Mouse (Mus musculus) forebrain, postnatal 0 days (tissue): ENCODE results near the gene Iqcn. TPM values are rescaled to one million over a fixed set of nuclear protein-coding genes. Genes with fewer than 3 reads are reported as not detected.

Experiments used
- ATAC-seq: fragments of 200-750 bp; cut with Nextera tagmentation; 2 replicates; pipeline ENCODE4 v1.8.0; 2017; ENCODE audit warnings: mild to moderate bottlenecking, moderate library complexity
- DNase-seq: peaks from one replicate; pipeline ENCODE4 v3.0.0-alpha.2; 2015
- H3K27ac ChIP-seq: fragments of 300-500 bp; sonication (generic); 2 replicates; pipeline ENCODE4 v1.5.1; 2014; ENCODE audit warnings: low read depth, mild to moderate bottlenecking, antibody characterized with exemption, low read length, moderate library complexity, mixed read lengths
- H3K27me3 ChIP-seq: fragments of 300-500 bp; sonication (generic); 2 replicates; pipeline ENCODE4 v1.6.1; 2014; ENCODE audit warnings: mild to moderate bottlenecking, low read length, mixed read lengths; ENCODE audit not compliant: insufficient read depth
- H3K36me3 ChIP-seq: fragments of 300-500 bp; sonication (generic); 2 replicates; pipeline ENCODE4 v1.6.1; 2014; ENCODE audit warnings: mild to moderate bottlenecking, moderate library complexity; ENCODE audit not compliant: insufficient read depth
- H3K4me1 ChIP-seq: fragments of 300-500 bp; sonication (generic); 2 replicates; pipeline ENCODE4 v1.6.1; 2014; ENCODE audit warnings: antibody characterized with exemption; ENCODE audit not compliant: insufficient read depth
- H3K4me2 ChIP-seq: fragments of 300-500 bp; sonication (generic); 2 replicates; pipeline ENCODE4 v1.6.1; 2014; ENCODE audit warnings: low read depth, mild to moderate bottlenecking, moderate library complexity
- H3K4me3 ChIP-seq: fragments of 300-500 bp; sonication (generic); 2 replicates; pipeline ENCODE4 v1.5.1; 2014; ENCODE audit warnings: low read depth, low read length, mixed read lengths
- H3K9ac ChIP-seq: fragments of 300-500 bp; sonication (generic); 2 replicates; pipeline ENCODE4 v1.6.1; 2014; ENCODE audit warnings: mild to moderate bottlenecking
- H3K9me3 ChIP-seq: fragments of 300-500 bp; sonication (generic); 2 replicates; pipeline ENCODE4 v1.6.1; 2016; ENCODE audit warnings: low read length
- CTCF ChIP-seq: sonication (generic); IDR thresholded peaks from 2 replicates; pipeline ENCODE4 v1.5.1; 2016; ENCODE audit warnings: antibody characterized with exemption, control low read depth, low read depth
- WGBS: fragments of 180-500 bp; shearing (Covaris S2); extraction: QIAGEN DNeasy Blood & Tissue Kit; methylation state at CpG from one replicate; pipeline ENCODE4 v1.1.7; 2014; 5-methylcytosine and 5-hydroxymethylcytosine counted together
- polyA plus RNA-seq: library from polyadenylated mRNA; unstranded; fragments of >200 nt; fragmentation: Nextera tagmentation; extraction: Ambion mirVana; gene quantifications from 2 replicates; pipeline ENCODE4 v1.2.1, GENCODE M21; 2015
- total RNA-seq: library from RNA; depleted of rRNA; stranded (reverse); fragments of >200 nt; gene quantifications from 2 replicates; pipeline ENCODE4 v1.2.3, GENCODE M21; 2014

Iqcn gene
- total and polyA plus RNA-seq, 2 experiments from 2014 or later = 0.08 to 0.33 TPM

DNA sequence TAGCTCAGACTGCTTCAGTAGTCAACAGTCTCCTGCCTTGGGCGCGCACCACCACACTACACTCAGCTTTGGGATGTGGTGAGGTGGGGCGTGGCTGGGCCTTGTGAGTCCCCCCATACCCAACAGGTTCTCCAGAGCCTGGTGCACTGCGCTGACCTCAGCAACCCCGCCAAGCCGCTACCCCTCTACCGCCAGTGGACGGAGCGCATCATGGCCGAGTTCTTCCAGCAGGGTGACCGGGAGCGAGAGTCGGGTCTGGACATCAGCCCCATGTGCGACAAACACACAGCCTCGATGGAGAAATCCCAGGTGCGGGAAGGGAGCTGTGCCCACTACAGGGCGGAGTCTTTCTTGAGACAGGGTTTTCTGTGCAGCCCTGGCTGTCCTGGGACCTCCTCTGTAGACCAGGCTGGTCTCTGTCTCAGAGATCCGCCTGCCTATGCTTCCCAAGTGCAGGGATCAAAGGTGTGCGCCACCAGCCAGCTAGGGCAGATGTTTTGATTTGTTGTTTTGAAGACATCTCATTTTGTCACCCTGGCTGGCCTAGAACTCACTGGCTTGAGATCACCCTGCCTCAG lies 45.9 kb downstream of the Iqcn start:
- Histone ChIP-seq H3K9me3 (no peaks in the 10 kb centered on the region), H3K9ac (no peak overlapping the region), H3K4me2 (no peak overlapping the region), H3K27ac (no peak overlapping the region), H3K36me3 (no peaks in the 10 kb centered on the region), H3K27me3 (peaks cover 12% of the 10 kb centered on the region), H3K4me1 (no peaks in the 10 kb centered on the region; the same call in 1 of the 2 replicates), H3K4me3 (no peak overlapping the region)
- TF ChIP-seq CTCF = no peak
- WGBS = 82% methylated on average over 19 of the region's 19 CpGs
- DNase-seq (no peak), ATAC-seq (no peak)

DNA sequence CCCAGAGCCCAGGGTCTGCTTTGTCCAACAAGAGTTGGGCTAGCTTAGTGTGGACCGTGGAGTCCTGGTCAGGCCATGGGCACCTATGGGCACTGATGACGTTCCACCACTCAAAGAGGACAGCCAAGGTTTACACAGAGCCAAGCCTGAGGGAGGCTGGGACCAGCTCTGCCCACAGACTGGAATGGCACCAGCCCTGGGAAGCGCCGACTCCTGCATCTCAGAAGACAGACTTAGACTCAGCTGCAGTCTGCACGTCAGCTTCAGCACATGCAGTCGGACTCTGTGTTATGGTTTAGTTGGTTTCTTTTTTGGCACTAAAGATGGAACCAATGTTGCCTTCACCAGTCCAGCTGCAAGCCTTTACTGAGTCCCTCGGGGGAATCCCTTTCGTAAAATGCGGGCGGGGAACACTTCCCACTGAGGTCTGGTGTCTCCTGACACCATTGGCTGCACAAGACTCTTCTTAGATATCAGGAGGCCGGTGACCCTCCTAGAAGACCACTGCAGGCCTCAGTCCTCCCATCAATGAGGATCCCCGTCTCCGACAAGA lies 46.9 kb downstream of the Iqcn start:
- ATAC-seq (no peak), DNase-seq (no peak)
- no peak overlapping the region for H3K27ac ChIP-seq
- TF ChIP-seq CTCF = no peak
- 90% methylated on average over 13 of the region's 13 CpGs for WGBS
- H3K4me1 ChIP-seq = 0 out of 2 replicates have a peak, but pooled peaks cover 1% of the 10 kb centered on the region
- H3K36me3 ChIP-seq = no peaks in the 10 kb centered on the region
- peaks cover 6% of the 10 kb centered on the region for H3K27me3 ChIP-seq
- no peak overlapping the region for H3K4me3 ChIP-seq
- no peaks in the 10 kb centered on the region for H3K9me3 ChIP-seq
- no peak overlapping the region for H3K9ac ChIP-seq
- H3K4me2 ChIP-seq = no peak overlapping the region

DNA sequence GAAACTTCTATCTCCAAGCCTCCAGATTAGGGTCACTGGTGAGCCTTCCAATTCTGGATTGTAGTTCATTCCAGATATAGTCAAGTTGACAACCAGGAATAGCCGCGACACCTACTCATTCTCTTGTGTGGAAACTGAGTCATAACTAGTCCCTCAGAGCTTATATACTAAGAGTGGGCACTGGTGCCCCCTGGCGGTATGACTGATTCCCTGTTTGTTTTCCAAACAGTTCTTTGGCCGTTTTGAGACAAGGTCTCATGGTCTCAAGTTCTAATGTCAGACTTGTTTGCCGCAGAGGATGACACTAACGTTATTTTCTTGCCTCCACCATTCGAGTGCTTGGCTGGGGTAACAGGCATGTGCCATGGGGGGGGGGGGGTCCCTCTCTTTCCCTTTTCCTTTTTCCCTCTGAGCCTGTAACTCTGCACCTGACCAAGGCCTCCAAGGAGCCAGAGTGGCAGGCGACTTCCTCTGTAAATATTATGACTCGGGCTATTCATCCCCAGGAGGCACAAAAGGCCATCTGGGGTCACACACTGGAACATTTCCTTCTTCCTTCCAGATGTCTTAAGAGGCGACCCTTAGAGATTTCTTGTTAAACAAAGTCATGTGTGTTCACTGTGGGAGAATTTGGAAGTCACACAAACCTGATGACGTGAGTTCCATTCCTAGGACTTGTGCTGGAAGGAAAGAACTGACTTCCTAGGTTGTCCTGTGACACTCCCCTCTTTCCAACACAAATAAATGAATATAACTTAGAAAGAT lies 48.9 kb downstream of the Iqcn start:
- 41% methylated on average over 11 of the region's 11 CpGs for WGBS
- no peak overlapping the region for H3K4me2 ChIP-seq
- no peaks in the 10 kb centered on the region for H3K27me3 ChIP-seq
- peaks cover 14% of the 10 kb centered on the region for H3K36me3 ChIP-seq
- H3K9ac ChIP-seq = no peak overlapping the region
- H3K4me3 ChIP-seq = no peak overlapping the region
- no peaks in the 10 kb centered on the region for H3K9me3 ChIP-seq
- H3K4me1 ChIP-seq = peaks cover 7% of the 10 kb centered on the region
- DNase-seq (peak; percentile 74), ATAC-seq (no peak)
- peak; percentile 77 for TF ChIP-seq CTCF
- no peak overlapping the region for H3K27ac ChIP-seq

DNA sequence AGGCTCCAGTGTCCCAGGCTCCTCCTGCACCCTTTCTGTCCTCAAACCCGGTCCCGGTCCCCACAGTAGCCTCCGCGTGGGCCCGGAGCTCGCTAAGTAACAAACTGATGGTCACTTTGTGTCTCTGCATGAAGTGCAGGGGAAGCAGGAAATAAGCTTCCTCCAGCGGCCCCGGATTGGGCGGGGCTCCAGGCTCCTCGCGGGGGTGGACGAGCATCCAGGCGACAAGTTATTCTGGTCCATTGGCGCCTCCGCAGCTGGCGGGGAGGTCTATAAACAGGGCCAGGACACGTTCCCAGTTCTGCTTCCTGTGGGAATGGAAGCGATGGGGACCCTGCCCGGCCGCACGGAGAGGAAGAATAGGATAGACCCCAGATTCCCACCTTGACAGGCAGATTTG lies 49.9 kb downstream of the Iqcn start:
- 36% methylated on average over 21 of the region's 21 CpGs for WGBS
- H3K4me3 ChIP-seq = no peak overlapping the region
- no peak for TF ChIP-seq CTCF
- H3K4me1 ChIP-seq = peaks cover 7% of the 10 kb centered on the region
- H3K9me3 ChIP-seq = no peaks in the 10 kb centered on the region
- DNase-seq = peak; percentile 13
- H3K27ac ChIP-seq = peak overlapping the region; percentile 10; the same call in 1 of the 2 replicates
- ATAC-seq = no peak
- peaks cover 24% of the 10 kb centered on the region for H3K36me3 ChIP-seq
- H3K9ac ChIP-seq = no peak overlapping the region
- H3K4me2 ChIP-seq = no peak overlapping the region
- no peaks in the 10 kb centered on the region for H3K27me3 ChIP-seq

DNA sequence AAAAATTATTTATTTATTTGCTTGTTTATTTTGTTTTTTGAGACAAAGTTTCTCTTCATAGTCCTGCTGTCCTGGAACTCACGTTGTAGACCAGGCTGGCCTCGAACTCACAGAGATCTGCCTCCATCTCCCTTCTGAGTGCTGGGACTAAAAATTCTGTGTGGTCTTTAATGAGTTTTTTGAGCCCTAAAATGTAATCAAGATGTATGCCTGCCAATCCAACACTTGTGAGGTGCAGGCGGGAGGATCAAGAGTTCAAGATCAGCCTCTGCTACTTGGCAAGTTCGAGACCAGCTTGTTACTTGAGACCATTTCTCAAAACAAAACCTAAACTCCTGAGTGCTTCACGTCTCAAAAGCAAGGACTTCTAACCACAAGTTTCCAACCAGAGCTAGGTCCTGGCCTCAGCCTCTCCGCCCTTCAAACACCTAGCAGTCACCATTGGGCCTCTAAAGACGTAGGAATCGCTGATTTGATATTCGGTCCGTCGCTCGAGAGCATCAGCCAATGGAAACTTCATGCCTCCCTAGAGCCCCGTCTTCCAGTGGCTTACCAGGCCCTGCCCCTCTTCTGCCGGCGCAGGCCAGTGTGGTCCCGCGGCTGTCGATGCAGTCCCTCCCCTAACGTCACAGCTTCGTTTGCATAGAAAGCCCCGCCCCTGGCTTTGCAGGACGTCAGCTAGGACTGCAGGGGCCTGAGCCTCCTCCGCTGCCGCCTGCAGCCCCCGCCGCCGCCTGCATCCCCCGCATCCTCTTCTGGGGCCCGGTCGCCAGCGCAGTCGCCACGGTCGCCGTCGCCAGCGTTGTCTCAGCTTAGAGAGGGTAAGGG lies 51.0 kb downstream of the Iqcn start, which contains the start of gene Rab3a:
Gene Rab3a (plus strand): TSS at position 637 of the 828 bp plus-strand sequence.
- Histone ChIP-seq H3K36me3 (peaks cover 32% of the 10 kb centered on the region), H3K27ac (peak within 1 kb of the TSS; percentile 93), H3K4me1 (peaks cover 7% of the 10 kb centered on the region), H3K27me3 (no peaks in the 10 kb centered on the region), H3K9ac (peak within 1 kb of the TSS; percentile 96), H3K4me3 (peak within 1 kb of the TSS; percentile 94), H3K9me3 (no peaks in the 10 kb centered on the region), H3K4me2 (peak within 1 kb of the TSS; percentile 67)
- ATAC-seq (peak; percentile 98), DNase-seq (peak; percentile 98)
- TF ChIP-seq CTCF = no peak
- WGBS = 9% methylated on average over 37 of the region's 37 CpGs

DNA sequence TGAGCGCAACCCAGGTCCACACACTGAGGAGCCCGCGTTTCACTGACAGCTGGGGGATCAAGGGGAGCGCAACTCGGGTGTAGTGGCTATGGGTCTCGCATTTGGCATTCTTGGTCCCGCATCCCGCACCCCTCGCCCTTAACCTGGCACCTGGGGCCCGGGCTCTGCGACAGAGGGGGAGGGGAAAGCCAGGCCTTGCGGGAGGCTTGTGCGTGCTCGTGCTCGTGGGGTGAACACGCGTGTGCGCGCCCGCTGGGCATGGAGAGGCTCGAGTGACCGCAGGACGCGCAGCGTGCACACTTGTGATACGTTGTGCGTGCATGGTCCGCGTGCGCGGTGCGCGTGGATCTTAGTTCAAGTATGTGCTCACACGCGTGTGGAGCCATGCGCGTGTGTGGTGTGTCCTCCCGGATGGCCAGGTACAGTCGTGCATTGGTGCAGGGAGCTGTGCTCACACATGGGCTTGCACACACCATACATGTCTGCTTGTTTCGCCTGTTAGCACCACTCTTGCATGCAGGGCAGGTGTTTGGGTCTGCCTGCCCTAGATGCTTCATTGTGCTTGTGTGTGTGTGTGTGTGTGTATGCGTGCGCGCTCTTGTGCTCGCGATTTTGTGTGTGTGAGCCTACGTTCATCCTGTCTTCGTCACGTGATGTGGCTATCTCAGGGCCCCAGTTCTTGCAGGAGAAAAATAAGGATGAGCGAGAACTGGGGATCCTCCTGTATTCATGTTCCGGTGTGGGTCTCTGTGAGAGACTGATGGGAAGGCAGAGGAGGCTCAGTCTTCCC lies 51.8 kb downstream of the Iqcn start:
- Histone ChIP-seq H3K4me2 (peak overlapping the region; percentile 67), H3K27me3 (no peaks in the 10 kb centered on the region), H3K9ac (peak overlapping the region; percentile 96), H3K36me3 (peaks cover 32% of the 10 kb centered on the region), H3K4me3 (peak overlapping the region; percentile 94), H3K4me1 (peaks cover 7% of the 10 kb centered on the region), H3K9me3 (no peaks in the 10 kb centered on the region), H3K27ac (peak overlapping the region; percentile 93)
- ATAC-seq (peak; percentile 62), DNase-seq (peak; percentile 88)
- WGBS = 11% methylated on average over 50 of the region's 50 CpGs
- TF ChIP-seq CTCF = no peak
